Mouse (Mus musculus): ENCODE results near the gene Tyw1. TPM values are rescaled to one million over a fixed set of nuclear protein-coding genes. Genes with fewer than 3 reads are reported as not detected.

Tyw1 gene
- total RNA-seq, 2 experiments from 2014 or later: 21.1 to 27.8 TPM

DNA sequence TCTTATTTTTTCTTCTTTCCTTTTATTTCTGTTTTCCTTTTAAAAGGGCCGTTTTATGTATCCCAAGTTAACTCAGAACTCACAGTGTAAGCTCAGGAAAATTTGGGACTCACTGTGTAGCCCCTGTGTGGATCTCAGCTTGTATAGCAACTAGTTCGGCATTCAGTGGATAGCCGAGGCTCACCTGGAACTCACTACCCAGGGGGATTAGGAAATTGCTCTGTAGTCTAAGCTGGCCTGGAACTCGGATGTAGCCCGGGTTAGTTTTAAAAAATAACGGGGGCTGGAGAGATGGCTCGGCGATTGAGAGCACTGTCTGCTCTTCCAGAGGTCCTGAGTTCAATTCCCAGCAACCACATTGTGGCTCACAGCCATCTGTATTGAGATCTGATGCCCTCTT, 1.9 kb downstream of the Tyw1 start:
- no peak for DNase-seq (ENCODE audit: low spot score in 2 of 2)

DNA sequence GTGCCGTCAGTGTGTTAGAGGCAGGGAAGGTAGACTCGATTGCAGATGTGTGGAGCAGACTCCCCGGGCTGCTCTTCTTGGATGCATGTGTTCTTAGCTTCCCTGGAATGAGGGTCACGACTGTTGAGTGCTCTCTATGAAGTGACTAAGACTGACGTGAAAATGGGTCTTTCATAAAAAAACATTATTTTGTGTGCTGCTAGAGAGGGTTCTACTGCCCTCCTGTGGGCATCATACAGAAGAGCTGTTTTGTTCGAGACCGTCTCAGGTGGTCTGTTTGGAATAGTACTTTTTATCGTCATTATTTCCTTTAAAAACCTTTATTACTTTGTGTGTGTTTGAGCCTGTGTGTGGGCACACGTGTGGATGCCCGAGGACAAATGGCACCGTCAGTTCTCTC, 8.0 kb downstream of the Tyw1 start:
- no peak for DNase-seq (ENCODE audit: low spot score in 2 of 2)

DNA sequence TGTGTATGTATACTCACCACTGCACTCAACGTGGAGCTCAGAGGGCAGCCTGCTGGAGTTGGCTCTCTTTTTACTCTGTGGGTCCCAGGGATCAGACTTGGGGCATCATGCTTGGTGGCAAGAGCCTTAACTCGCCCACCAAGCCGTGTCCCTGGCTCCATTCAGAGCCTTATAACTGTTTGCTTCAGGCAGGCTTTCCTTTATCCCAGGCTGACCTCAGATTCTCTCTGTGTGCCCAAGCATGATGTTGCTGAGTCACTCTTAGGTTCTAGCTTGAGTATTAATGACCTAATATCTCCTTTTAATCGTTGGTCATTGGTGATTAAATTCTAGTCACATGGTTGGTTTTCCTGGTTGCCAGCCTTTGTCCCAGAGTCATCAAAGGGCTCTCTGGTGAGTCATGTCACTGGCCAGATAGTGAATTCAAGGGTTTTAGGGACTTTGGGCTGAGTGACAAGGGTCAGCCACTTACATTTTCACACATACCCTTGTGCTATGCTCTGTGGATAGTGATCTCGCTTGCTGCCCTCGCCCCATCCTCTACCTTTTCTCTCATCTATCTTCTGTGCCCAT, 9.1 kb downstream of the Tyw1 start:
- DNase-seq (ENCODE audit: low spot score in 2 of 2): no peak

DNA sequence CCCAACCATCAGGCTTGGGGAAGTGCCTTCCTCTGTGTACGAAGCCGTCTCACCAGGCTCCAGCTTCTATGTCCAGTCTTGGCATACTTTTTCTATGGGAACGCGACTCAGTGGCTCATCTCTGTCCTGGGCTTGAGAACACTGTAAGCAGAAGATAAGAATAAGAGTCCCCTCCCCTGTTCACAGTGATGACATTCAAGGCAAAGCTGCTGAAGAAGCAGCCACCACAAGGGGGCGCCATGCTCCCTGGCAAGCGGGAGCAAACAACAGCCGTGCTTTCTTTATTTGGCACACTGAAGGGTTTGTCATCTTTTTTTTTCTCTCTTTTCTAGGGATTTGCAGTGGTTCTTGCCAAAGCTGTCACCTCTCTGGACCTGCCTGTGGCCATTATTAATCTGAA, 11.2 kb downstream of the Tyw1 start:
- peak in 1 of 2 experiments; percentile 56 for DNase-seq (ENCODE audit: low spot score in 2 of 2)

DNA sequence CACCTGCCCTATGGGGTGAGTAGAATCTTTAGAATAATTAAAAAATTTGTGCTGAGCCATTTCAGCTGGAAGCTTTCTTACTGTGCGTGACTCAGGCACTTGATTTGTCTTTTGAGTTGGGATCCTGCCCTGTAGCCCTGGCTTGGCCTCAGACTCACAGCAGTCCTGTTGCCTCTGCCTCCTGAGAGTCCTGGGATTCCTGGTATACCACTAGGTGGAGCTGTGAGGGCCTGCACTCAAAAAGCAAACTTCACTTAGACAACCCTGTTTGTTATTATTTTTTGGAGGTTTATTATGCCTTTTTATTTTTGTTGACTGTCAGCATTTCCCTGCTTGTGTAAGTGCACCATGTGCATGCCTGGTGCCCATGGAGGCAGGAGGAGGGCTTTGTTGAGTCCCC, 11.9 kb downstream of the Tyw1 start:
- DNase-seq (ENCODE audit: low spot score in 2 of 2): peak in 1 of 2 experiments; percentile 35

DNA sequence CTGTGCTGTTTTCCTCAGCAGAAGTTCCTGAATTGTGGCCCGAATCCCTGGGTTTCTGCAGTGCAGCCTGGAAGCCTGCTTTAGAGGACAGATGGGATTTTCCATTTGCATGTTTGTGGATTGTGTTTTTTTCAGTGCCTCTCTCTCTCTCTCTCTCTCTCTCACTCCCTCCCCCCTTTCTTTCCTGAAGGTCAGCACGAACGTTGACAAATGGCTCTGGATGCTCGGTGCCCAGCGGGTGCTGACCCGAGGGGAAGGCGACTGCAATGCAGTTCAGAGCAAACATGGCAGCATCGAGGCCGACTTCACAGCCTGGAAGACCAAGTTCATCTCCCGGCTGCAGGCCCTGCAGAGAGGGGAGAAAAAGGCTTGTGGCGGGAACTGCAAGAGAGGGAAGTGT, 13.6 kb downstream of the Tyw1 start:
- peak; percentile 33 to 40 for DNase-seq (ENCODE audit: low spot score in 2 of 2)

DNA sequence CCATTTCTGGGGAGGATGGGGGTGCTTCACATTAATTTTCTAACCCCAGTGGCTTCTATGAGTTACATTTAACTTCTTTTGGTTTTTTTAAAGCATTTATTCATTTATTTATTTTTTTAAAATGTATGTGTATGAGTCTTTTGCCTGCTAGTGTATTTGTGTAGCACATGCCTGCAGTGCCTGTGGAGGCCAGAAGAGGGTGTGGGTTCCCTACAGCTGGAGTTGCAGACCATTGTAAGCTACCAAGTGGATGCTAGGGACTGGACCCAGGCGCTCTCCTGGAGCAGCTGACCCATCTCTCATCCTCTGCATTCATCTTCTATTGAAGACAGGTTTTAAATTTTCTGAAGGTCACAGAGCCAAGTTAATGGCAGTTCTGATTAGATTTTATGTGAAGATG, 16.9 kb downstream of the Tyw1 start:
- no peak for DNase-seq (ENCODE audit: low spot score in 2 of 2)

DNA sequence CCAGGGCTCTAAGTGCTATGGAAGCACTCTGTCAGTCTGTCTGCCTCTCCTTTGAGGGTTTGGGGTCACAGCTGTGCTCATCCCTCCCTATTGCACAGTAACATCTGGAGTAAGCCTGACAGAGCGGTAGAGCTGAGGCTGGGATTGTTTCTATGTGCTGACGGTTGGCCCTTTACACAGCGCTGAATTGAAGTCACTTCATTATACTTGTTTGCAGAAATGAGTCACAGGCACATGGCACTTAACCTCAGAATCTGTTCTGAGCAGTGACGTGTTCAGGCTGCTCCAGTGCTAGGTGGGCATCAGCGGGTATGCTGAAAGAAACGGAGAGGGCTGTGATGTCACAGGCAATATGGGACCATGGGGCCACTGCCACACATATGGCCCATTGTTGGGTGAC, 17.6 kb downstream of the Tyw1 start:
- DNase-seq (ENCODE audit: low spot score in 2 of 2): no peak

DNA sequence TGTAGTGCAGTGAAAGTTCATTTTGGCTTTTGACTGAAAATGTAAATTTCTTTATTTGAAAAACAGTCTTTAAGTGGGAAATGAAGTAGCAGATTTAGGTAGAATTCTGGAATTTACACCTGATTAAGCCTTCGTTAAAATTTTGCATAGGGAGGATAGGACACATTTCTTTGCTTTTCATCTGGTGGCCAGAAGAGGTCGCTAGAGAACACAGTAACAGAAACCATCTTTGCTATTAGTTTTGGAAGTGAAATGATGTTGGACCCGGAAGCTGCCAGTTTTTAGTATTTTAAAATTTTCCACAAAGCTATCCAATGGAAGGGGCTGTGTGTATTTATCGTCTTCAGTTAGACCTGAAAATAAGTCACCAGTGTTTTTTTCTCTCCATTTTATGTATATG, 20.1 kb downstream of the Tyw1 start:
- no peak for DNase-seq (ENCODE audit: low spot score in 2 of 2)

DNA sequence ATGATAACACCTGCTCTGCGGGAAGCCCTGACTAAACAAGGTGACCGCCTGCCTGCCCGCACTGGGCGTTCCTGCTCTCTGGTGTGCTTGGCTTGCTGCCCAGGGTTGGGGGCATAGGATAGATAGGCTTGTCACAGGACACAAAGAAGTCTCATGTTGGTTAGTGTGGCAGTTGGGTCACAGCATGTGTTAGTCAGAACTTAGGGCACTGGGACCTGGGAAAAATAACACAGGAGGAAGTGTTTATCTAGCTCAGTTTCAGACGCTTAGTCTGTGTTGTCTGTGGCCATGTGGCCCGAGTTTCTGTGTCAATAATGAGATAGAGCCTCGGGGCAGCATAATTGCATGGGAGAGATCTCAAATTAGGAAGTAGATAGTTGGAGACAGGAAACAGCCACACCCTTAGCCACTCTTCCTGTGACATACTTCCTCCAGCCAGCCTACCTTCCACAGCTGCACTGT, 22.6 kb downstream of the Tyw1 start:
- DNase-seq (ENCODE audit: low spot score in 2 of 2): no peak

DNA sequence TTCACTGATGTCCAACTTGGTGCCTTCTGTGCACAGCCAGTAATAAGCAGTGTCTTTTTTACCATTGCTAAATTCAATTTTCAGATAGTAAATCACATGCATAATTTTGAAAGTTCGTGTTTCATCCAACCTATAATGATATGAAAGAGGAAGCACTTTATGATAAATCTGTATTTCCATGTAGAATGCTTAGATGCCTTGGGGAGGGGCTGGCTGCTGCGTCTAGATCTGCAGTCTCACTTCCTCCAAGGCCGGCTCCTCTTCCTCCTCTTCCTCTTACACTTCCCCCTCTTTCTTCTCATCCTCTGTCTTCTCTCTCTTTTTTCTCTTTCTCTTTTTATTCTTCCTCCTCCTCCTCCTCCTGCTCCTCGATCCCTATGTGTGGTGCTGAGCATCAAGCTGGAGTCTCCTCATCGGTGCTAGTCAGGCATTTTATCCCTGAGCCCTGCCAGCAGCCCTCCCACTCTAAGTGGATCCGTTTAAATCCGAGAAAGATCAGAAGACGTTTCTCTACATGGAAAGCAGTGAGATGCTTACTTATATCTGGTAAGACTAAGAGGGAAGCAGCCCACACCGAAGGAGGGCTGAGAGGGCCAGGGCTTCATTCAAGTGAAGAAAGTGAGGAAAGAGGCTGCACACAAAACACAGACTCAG, 27.8 kb downstream of the Tyw1 start:
- no peak for DNase-seq (ENCODE audit: low spot score in 2 of 2)

DNA sequence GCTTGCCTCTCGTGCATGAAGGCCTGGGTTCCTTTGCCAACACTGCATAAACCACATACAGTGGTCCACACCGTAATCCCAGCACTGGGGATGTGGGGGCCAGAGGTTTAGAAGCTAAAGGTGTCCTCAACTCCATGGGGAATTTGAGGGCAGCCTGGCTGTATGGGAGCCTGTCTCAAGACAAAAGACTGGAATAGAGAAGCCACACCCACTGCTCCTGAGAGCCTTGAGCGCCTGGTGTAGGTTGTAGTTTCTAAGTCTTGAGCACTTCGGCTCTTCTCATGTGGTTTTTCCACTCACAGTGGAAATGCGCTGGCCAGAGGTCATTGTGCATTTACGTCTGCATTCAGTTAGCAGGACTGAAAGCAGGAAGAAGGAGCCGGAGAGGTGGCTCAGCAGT, 32.7 kb downstream of the Tyw1 start:
- no peak for DNase-seq (ENCODE audit: low spot score in 2 of 2)

DNA sequence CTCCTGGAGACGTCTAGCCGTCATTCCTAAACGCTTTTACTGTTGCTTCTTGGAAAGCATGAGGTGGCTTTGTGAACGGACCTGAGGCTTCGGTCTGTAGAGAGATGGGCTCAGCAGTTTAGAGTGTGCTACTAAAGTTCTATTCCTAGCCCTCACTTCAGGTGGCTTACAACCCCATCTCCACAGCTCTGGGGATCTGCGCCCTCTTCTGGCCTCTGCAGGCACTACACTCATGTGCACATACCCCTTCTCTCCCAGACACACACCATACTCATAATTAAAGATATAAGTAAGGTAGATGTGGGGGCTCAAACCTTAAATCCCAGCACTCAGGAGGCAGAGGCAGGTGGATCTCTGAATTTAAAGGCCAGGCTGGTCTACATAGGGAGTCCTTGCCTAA, 34.8 kb downstream of the Tyw1 start:
- no peak for DNase-seq (ENCODE audit: low spot score in 2 of 2)

DNA sequence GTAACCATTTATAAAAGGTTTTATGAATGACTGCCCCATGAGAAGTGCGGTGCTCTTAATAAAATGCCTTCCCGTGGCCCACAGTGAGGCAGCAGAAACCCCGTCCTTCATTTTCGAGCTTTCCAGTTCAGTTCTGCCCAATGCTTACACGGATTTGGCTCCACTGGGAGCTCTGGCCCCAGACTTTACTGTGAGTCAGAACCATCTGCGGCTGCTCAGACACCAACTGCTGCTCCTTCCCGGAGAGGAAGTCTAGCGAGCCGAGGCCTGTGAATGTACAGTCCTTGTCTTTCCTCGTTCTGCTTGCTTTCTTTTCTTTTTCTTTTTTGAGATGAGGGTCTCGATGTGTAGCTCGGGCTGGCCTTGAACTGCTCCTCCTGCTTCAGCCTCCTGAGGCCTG, 35.4 kb downstream of the Tyw1 start:
- DNase-seq (ENCODE audit: low spot score in 2 of 2): no peak

DNA sequence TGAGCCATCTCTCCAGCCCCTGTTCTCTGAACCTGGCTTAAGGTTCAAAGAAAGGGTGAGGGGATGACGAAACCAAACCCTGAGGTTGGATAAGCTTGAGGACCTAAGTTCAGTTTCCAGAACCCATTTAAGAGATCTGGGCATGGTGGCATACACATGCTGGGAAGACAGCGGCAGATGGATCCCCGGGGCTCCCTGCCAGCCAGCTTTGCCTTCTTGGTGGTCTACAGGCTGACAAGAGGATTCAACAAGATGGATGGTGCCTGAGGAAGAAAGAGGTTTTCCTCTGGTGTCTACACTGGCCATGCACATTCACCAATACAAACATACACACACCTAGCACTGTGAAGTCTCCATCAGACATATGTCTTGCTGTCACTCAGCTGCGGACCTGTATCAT, 37.6 kb downstream of the Tyw1 start:
- DNase-seq (ENCODE audit: low spot score in 2 of 2): no peak

DNA sequence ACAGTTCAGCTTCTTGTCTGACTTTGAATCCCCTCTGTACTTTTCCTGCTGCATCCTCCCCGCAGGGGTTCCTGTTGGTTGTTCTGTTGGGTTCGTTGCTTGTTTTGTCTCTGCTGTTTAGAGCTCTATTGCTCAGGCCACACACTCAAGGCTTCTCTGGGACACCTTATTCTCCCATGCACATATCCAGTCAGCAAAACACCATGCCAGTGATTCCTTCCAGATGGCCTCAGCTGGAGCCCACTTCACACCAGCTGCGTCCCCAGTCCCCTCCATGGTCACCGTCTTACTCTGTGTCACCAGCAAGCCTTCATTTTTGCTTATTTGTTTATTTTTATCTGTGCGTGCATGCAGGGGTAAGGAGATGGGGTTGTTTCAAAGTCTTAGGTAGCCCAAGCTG, 38.5 kb downstream of the Tyw1 start:
- no peak for DNase-seq (ENCODE audit: low spot score in 2 of 2)

DNA sequence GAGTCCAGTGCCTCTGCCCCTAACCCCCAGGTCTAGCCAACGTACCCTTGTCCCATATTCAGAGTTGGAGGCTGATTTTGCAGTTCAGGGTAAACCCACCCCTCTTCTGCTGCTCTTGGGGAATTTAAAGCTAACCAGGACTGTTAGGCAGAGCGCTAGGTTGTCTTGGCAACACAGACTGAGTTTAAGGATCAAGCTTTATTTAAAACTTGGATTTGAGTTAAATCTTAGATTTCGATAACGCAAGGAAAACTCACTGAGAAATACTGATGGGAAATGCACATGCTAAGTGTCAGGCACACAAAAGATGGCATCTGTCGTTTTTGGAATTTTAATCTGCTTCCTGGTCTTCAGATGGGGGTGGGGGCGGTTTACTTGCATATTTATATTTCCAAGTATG, 39.2 kb downstream of the Tyw1 start:
- DNase-seq (ENCODE audit: low spot score in 2 of 2): no peak

DNA sequence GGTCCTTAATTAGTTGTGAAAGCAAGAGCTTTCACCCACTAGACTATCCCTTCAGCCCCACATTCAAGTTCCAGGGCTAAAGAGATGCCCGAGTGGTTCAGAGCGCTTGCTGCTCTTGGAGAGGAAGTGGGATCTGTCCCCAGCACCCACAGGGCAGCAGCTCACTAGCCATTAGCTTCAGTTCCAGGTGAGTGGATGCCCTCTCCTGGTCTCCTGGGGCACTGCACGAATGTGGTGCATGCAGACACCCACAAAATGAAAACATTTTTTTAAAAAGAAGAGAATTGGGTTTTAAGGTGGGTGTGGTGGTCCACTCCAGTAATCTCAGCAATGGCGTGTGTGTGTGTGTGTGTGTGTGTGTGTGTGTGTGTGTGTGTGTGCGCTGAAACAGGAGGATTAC, 40.7 kb downstream of the Tyw1 start:
- no peak for DNase-seq (ENCODE audit: low spot score in 2 of 2)

DNA sequence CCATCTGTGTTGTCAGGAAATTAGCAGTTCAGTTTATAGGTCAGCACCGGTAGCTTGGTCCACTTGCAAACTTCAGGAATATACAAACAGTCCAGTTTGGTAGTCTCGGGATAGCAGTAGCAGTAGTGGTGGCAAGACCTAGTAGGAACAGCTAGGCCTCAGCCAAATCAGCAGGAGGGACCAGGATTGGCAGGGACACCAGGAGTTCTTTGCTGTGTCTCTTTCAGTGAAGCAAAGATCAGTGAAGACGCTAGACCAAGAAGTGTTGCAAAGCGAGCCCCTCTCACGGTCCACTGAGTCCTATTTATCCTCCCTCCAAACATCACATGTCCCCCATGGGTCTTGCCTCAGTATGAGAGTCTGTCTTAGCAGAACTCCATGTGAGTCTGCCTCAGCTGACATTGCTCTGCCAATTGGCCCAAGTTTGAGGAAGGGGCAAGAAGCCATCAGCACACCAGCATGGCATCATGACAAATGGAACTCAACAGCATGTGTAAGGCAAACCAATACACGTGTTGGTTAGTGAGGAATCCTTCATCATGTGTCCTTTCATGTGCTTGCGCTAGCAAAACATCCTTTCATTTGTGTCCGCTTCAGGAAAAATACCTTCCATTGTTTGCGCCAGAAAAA, 43.5 kb downstream of the Tyw1 start:
- DNase-seq (ENCODE audit: low spot score in 2 of 2): no peak

DNA sequence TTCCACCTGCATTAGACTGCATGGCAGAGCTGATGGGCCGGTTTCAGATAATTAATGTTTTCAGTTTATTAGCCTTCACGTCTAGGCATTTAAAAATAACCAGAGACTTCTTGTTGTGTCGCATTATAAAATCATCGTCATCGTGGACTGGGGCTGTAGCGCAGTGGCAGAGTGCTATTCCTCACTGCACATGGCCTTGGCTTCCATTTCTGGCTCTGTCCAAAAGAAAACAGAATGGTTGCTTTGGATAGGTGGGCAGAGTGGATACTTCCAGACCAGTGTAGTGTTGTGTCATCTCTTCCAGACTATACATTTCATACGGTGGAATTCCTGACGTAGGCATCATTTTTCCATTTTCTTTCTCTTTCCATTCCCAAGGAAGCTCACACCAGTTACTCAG, 44.1 kb downstream of the Tyw1 start:
- no peak for DNase-seq (ENCODE audit: low spot score in 2 of 2)

DNA sequence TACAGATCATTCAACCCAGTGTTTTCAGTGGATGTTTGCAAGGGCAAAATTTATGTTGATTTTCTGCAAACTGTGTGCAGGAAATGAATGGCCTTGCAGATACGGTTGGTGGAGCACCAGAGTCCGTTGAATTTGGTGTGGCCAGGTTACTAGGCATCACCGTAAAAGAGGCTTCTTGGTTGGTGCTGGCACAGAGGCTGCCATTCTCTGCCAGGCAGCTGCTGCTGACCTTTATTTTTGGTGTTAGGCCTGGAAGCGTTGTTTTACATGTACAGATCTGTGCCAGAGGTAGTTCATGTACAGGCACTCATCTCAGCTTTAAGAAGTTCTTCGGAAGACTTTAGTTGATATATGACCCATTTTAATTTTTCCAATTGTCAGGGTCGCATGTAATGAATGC, 48.2 kb downstream of the Tyw1 start:
- DNase-seq (ENCODE audit: low spot score in 2 of 2): no peak

DNA sequence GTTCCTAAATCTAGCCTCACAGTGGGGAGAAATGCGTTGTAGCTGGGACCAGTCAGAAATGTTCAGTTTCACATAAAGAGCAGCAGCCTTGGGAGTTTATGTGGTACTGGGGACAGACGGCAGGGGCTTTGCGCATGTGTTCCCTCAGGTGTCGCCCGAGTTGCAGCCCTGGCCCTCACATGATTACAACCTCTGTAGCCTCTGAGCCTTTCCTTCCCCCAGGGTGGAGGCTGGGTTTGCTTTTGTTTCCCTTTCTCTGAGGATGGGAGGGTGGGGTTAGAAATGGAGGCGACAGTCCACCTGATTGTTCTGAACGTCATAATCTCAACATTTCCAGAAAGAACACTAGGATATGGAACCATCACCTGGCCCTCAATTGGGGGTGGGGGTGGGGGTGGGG, 52.5 kb downstream of the Tyw1 start:
- DNase-seq (ENCODE audit: low spot score in 2 of 2): no peak

DNA sequence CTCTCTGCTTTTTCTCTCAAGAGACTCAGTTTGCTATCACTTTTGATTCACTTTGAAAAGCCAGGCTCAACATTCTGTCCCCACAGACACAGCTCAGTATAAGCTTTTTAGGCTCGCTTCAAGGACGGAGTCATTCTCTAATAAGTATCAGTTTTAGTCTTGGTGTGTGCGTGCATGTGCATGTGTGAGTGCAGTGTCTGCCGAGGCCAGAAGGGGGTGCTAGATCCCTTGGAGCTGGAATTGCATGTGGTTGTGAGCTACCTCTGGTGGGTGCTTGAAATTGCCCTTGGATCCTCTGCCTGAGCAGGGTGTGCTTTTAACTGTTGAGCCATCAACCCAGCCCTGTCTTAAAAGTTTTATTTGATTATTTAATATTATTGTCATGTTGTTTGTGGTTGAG, 54.7 kb downstream of the Tyw1 start:
- DNase-seq (ENCODE audit: low spot score in 2 of 2): no peak

All from adrenal gland, adult 18-20 months (tissue).